Mouse (Mus musculus) liver, embryonic 11.5 days (tissue): Measurements from ENCODE around the gene Lfng. TPM values are rescaled to one million over a fixed set of nuclear protein-coding genes. Genes with fewer than 3 reads are reported as not detected.

Experiments used
- ATAC-seq: fragments of 200-750 bp; cut with Nextera tagmentation; replicated peaks from 2 replicates; pipeline ENCODE4 v1.8.0; 2017; ENCODE audit warnings: moderate number of reproducible peaks, mild to moderate bottlenecking, moderate TSS enrichment, moderate library complexity; ENCODE audit not compliant: low FRiP score
- DNase-seq: peaks from one replicate; pipeline ENCODE4 v3.0.0-alpha.2; 2017; ENCODE audit warnings: low spot score
- H3K27ac ChIP-seq: fragments of 300-500 bp; sonication (generic); 2 replicates; pipeline ENCODE4 v1.5.1; 2014; ENCODE audit warnings: mild to moderate bottlenecking, low read depth, low read length, control low read depth
- H3K27me3 ChIP-seq: fragments of 300-500 bp; sonication (generic); replicated peaks from 2 replicates; pipeline ENCODE4 v1.6.1; 2014; ENCODE audit warnings: low read length, mixed read lengths; ENCODE audit not compliant: control insufficient read depth, insufficient read depth
- H3K36me3 ChIP-seq: fragments of 300-500 bp; sonication (generic); 2 replicates; pipeline ENCODE4 v1.6.1; 2014; ENCODE audit warnings: mild to moderate bottlenecking, low read length, moderate library complexity, mixed read lengths; ENCODE audit not compliant: control insufficient read depth, insufficient read depth
- H3K4me1 ChIP-seq: fragments of 300-500 bp; sonication (generic); replicated peaks from 2 replicates; pipeline ENCODE4 v1.6.1; 2014; ENCODE audit warnings: low read length, mixed read lengths; ENCODE audit not compliant: control insufficient read depth, insufficient read depth
- H3K4me2 ChIP-seq: fragments of 300-500 bp; sonication (generic); 2 replicates; pipeline ENCODE4 v1.6.1; 2014; ENCODE audit warnings: mild to moderate bottlenecking, control low read depth, moderate library complexity
- H3K4me3 ChIP-seq: fragments of 300-500 bp; sonication (generic); 2 replicates; pipeline ENCODE4 v1.5.1; 2014; ENCODE audit warnings: low read depth, low read length, control low read depth
- H3K9ac ChIP-seq: fragments of 300-500 bp; sonication (generic); 2 replicates; pipeline ENCODE4 v1.6.1; 2014; ENCODE audit warnings: low read depth, low read length, control low read depth
- H3K9me3 ChIP-seq: fragments of 300-500 bp; sonication (generic); 2 replicates; pipeline ENCODE4 v1.6.1; 2016; ENCODE audit warnings: low read length, inconsistent platforms, mixed read lengths; ENCODE audit not compliant: control insufficient read depth
- WGBS: fragments of 180-500 bp; shearing (Covaris S2); extraction: QIAGEN DNeasy Blood & Tissue Kit; methylation state at CpG from one replicate; pipeline ENCODE4 v1.1.7; 2014; 5-methylcytosine and 5-hydroxymethylcytosine counted together
- polyA plus RNA-seq: library from polyadenylated mRNA; unstranded; fragments of >200 nt; fragmentation: Nextera tagmentation; extraction: Ambion mirVana; gene quantifications from 2 replicates; pipeline ENCODE4 v1.2.1, GENCODE M21; 2014

Gene Lfng
- polyA plus RNA-seq, 1 experiment from 2014 or later, result 11.0 TPM

DNA sequence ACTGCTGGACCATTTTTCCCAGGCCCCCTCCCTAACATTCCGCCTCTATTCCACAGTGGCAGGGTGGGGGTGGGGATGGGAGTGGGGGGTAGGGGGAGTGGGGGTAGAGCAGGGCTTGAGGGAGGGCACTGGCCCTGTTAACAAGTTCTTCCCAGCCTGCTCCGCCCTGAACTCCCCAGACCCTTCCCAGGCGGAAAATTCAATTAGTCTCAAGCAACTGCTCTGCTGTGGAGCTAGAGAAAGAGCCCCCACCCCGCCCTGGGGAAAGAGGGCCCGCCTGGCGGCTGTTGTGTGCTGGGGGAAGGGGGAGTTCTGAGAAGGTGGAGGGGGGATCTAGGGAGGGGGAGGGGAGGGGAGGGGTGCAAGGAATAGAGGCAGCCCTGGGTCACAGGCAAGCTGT lies 27.3 kb upstream of the Lfng start:
- no peak overlapping the region for H3K9ac ChIP-seq
- no peak overlapping the region for H3K4me3 ChIP-seq
- no peak overlapping the region for H3K4me2 ChIP-seq
- WGBS, result 54% methylated on average over 6 of the region's 6 CpGs
- 0 out of 2 replicates have a peak, but pooled peaks cover 2% of the 10 kb centered on the region for H3K4me1 ChIP-seq
- peaks cover 5% of the 10 kb centered on the region; the same call in 1 of the 2 replicates for H3K27me3 ChIP-seq
- ATAC-seq (no peak), DNase-seq (no peak)
- H3K27ac ChIP-seq, result no peak overlapping the region
- no peaks in the 10 kb centered on the region for H3K9me3 ChIP-seq
- H3K36me3 ChIP-seq, result no peaks in the 10 kb centered on the region

- Histone ChIP-seq H3K4me1 (no peaks in the 10 kb centered on the region), H3K27ac (no peak overlapping the region), H3K9me3 (no peaks in the 10 kb centered on the region), H3K4me2 (no peak overlapping the region), H3K27me3 (peaks cover 5% of the 10 kb centered on the region; the same call in 1 of the 2 replicates), H3K36me3 (no peaks in the 10 kb centered on the region), H3K4me3 (no peak overlapping the region), H3K9ac (no peak overlapping the region)
- DNase-seq, result no peak
- 10% methylated on average over 5 of the region's 5 CpGs for WGBS
- no peak for ATAC-seq
These were observed 25.6 kb upstream of the Lfng start for GRCm38 (mm10) chr5:140581569-140581968.

GRCm38 (mm10) chr5:140582995-140583731 lies 24.0 kb upstream of the Lfng start:
- 52% methylated on average over 8 of the region's 8 CpGs for WGBS
- Histone ChIP-seq H3K27me3 (peaks cover 5% of the 10 kb centered on the region; the same call in 1 of the 2 replicates), H3K9ac (no peak overlapping the region), H3K4me1 (no peaks in the 10 kb centered on the region; the same call in 1 of the 2 replicates), H3K27ac (no peak overlapping the region), H3K4me3 (no peak overlapping the region), H3K9me3 (no peaks in the 10 kb centered on the region), H3K4me2 (no peak overlapping the region), H3K36me3 (no peaks in the 10 kb centered on the region)
- no peak for DNase-seq
- ATAC-seq, result no peak

GRCm38 (mm10) chr5:140583732-140584368 lies 23.3 kb upstream of the Lfng start:
- H3K4me3 ChIP-seq, result no peak overlapping the region
- no peak for DNase-seq
- peaks cover 5% of the 10 kb centered on the region; the same call in 1 of the 2 replicates for H3K27me3 ChIP-seq
- H3K36me3 ChIP-seq, result no peaks in the 10 kb centered on the region
- no peak overlapping the region for H3K9ac ChIP-seq
- no peak overlapping the region for H3K4me2 ChIP-seq
- ATAC-seq, result no peak
- no peaks in the 10 kb centered on the region for H3K9me3 ChIP-seq
- no peak overlapping the region for H3K27ac ChIP-seq
- WGBS, result 63% methylated on average over 6 of the region's 6 CpGs
- H3K4me1 ChIP-seq, result no peaks in the 10 kb centered on the region; the same call in 1 of the 2 replicates

GRCm38 (mm10) chr5:140589082-140589774 lies 17.9 kb upstream of the Lfng start:
- no peak overlapping the region for H3K4me3 ChIP-seq
- peaks cover 4% of the 10 kb centered on the region for H3K4me1 ChIP-seq
- no peak for DNase-seq
- H3K36me3 ChIP-seq, result no peaks in the 10 kb centered on the region
- H3K4me2 ChIP-seq, result no peak overlapping the region
- H3K9me3 ChIP-seq, result no peaks in the 10 kb centered on the region
- no peak for ATAC-seq
- H3K27ac ChIP-seq, result no peak overlapping the region
- H3K9ac ChIP-seq, result no peak overlapping the region
- 84% methylated on average over 16 of the region's 16 CpGs for WGBS
- no peaks in the 10 kb centered on the region for H3K27me3 ChIP-seq

DNA sequence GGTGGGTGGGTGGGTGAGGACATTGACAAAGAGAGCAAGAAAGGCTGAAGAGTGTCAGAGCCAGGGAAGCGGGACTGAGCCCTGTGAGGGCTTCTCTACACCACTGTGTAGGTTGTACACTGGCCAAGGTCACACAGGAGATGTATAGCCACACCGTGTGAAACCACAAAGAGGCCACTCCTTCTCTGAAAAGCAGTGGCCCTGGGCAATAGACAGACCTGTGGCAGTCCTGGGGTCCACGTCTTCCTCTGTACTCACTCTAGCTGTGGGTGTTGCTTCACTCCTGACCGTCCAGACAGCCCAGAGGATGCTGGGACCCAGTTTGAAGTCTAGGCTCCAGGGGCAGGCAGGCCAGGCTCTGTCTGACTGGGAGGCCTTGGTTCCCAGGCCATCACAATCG lies 12.3 kb upstream of the Lfng start:
- ATAC-seq (no peak), DNase-seq (no peak)
- no peaks in the 10 kb centered on the region for H3K36me3 ChIP-seq
- no peaks in the 10 kb centered on the region for H3K27me3 ChIP-seq
- 53% methylated on average over 5 of the region's 5 CpGs for WGBS
- H3K9me3 ChIP-seq, result no peaks in the 10 kb centered on the region
- H3K4me3 ChIP-seq, result no peak overlapping the region
- H3K9ac ChIP-seq, result no peak overlapping the region
- H3K27ac ChIP-seq, result no peak overlapping the region
- peak overlapping the region; percentile 30 for H3K4me2 ChIP-seq
- H3K4me1 ChIP-seq, result peaks cover 38% of the 10 kb centered on the region

GRCm38 (mm10) chr5:140596426-140596825 lies 10.7 kb upstream of the Lfng start:
- 31% methylated on average over 3 of the region's 3 CpGs for WGBS
- ATAC-seq (peak; percentile 71), DNase-seq (no peak)
- Histone ChIP-seq H3K27me3 (no peaks in the 10 kb centered on the region), H3K9me3 (no peaks in the 10 kb centered on the region), H3K27ac (peak overlapping the region; percentile 73), H3K4me2 (peak overlapping the region; percentile 51), H3K9ac (peak overlapping the region; percentile 27; the same call in 1 of the 2 replicates), H3K36me3 (no peaks in the 10 kb centered on the region), H3K4me3 (no peak overlapping the region), H3K4me1 (peaks cover 38% of the 10 kb centered on the region)

DNA sequence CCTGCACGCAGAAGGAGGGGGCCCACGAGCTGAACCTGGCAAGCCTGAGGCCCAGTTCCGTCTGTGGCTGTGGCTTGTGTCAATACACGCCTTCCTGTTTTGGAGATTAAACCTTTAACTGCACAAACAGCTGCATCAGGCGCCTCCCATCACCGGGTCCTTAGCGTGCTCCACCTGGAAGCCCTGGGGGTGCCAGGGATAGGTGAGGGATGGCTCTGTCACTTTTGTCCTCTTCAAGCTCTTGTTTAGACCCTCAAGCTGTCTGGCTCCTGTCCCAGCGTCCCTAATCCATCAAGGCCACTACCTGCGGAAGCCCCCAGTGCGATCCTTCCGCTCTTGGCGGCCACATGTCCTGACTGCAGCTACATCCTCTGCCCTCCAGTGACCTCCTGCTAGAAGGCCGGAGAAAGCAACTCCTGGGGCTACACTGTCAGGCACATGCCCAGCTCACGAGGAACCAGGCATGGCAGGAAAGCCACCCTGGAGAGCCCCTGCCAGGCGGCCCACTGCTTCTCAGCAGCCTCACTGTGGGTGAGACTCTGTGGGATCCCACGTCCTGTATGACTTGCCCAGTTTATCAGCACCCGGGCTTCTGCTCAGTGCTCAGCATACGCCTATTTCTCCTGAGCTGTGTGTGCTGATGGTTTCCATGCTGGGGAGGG lies 10.1 kb upstream of the Lfng start:
- peak; percentile 83 for ATAC-seq
- H3K4me2 ChIP-seq, result peak overlapping the region; percentile 51
- peaks cover 38% of the 10 kb centered on the region for H3K4me1 ChIP-seq
- H3K36me3 ChIP-seq, result no peaks in the 10 kb centered on the region
- 0 out of 2 replicates have a peak overlapping the region, but pooled peaks have one; percentile 4 for H3K4me3 ChIP-seq
- peak overlapping the region; percentile 27 for H3K9ac ChIP-seq
- 36% methylated on average over 18 of the region's 18 CpGs for WGBS
- no peak for DNase-seq
- H3K27ac ChIP-seq, result peak overlapping the region; percentile 73
- no peaks in the 10 kb centered on the region for H3K9me3 ChIP-seq
- no peaks in the 10 kb centered on the region for H3K27me3 ChIP-seq
